Mouse (Mus musculus) cerebellum, adult 9-10 months (tissue): ENCODE measurements at regions not wholly inside any gene's neighbourhood (a gene's known extent, or its start where the extent isn't known, plus 50 kb on each side); places are given as distances from the start of the nearest gene placed in this dataset.

Source experiments
- DNase-seq: peaks from one replicate; pipeline ENCODE4 v3.0.0; 2022

- DNase-seq, result no peak
Observed at GRCm38 (mm10) chr2:48409876-48410275, 404.0 kb upstream of the Acvr2a start.

- no peak for DNase-seq
Observed at GRCm38 (mm10) chr2:48411392-48411791, 402.5 kb upstream of the Acvr2a start.

- DNase-seq, result no peak
Observed at GRCm38 (mm10) chr2:48412683-48413440, 401.0 kb upstream of the Acvr2a start.

GRCm38 (mm10) chr2:48414596-48415481 lies 399.1 kb upstream of the Acvr2a start:
- no peak for DNase-seq

- no peak for DNase-seq
Observed at GRCm38 (mm10) chr2:48416207-48416750, 397.6 kb upstream of the Acvr2a start.

- DNase-seq, result no peak
Observed at GRCm38 (mm10) chr2:48417000-48417596, 396.8 kb upstream of the Acvr2a start.

GRCm38 (mm10) chr2:48420791-48421190 lies 393.1 kb upstream of the Acvr2a start:
- no peak for DNase-seq

GRCm38 (mm10) chr2:48423861-48424442 lies 390.0 kb upstream of the Acvr2a start:
- DNase-seq, result no peak

- DNase-seq, result no peak
Observed at GRCm38 (mm10) chr2:48424562-48424961, 389.3 kb upstream of the Acvr2a start.

- DNase-seq, result no peak
Observed at GRCm38 (mm10) chr2:48425200-48426090, 388.5 kb upstream of the Acvr2a start.

- DNase-seq, result no peak
Observed at GRCm38 (mm10) chr2:48432545-48432944, 381.4 kb upstream of the Acvr2a start.

GRCm38 (mm10) chr2:48441296-48441990 lies 372.5 kb upstream of the Acvr2a start:
- no peak for DNase-seq

GRCm38 (mm10) chr2:48441991-48442544 lies 371.8 kb upstream of the Acvr2a start:
- no peak for DNase-seq

- DNase-seq, result no peak
Observed at GRCm38 (mm10) chr2:48445898-48446604, 367.9 kb upstream of the Acvr2a start.

- no peak for DNase-seq
Observed at GRCm38 (mm10) chr2:48446617-48447016, 367.3 kb upstream of the Acvr2a start.

GRCm38 (mm10) chr2:48449165-48449842 lies 364.6 kb upstream of the Acvr2a start:
- no peak for DNase-seq

GRCm38 (mm10) chr2:48456072-48457040 lies 357.6 kb upstream of the Acvr2a start:
- peak; percentile 15 for DNase-seq

- DNase-seq, result no peak
Observed at GRCm38 (mm10) chr2:48457117-48457516, 356.8 kb upstream of the Acvr2a start.
